Mouse (Mus musculus) liver, embryonic 14.5 days (tissue): ENCODE data around the gene Trit1.

Experiments
- CTCF ChIP-seq: IDR thresholded peaks from 2 replicates; pipeline ENCODE4 v1.5.1; 2016; ENCODE audit warnings: antibody characterized with exemption, low read depth, control low read depth
- EP300 ChIP-seq: IDR thresholded peaks from 2 replicates; pipeline ENCODE4 v1.6.1; 2016; ENCODE audit warnings: antibody characterized with exemption, low read depth

GRCm38 (mm10) chr4:123071266-123071966 lies 55.0 kb downstream of the Trit1 start:
- TF ChIP-seq CTCF = peak; percentile 54
- no peak for TF ChIP-seq EP300
